Mouse (Mus musculus): Measurements from ENCODE around the gene Mcrip2. TPM values are rescaled to one million over a fixed set of nuclear protein-coding genes. Genes with fewer than 3 reads are reported as not detected.

Gene Mcrip2
- polyA plus RNA-seq, 1 experiment: 84.8 TPM

GRCm38 (mm10) chr17:25911816-25912215, 43.3 kb upstream of the Mcrip2 start:
- 66% methylated on average over 4 of the region's 4 CpGs for WGBS
- H3K27ac ChIP-seq (ENCODE audit: insufficient read depth, low read depth, low read length): no peak overlapping the region
- peaks cover 2% of the 10 kb centered on the region; the same call in 1 of the 2 replicates for H3K36me3 ChIP-seq (ENCODE audit: control insufficient read depth, insufficient read depth, low read length)
- H3K27me3 ChIP-seq (ENCODE audit: control insufficient read depth, insufficient read depth, low read length): no peaks in the 10 kb centered on the region
- no peak for TF ChIP-seq POLR2A (IDR thresholded peaks at IDR 0.05; ENCODE audit: low read depth, low read length)
- TF ChIP-seq CTCF (IDR thresholded peaks at IDR 0.05; ENCODE audit: extremely low read depth, insufficient read length, insufficient replicate concordance, low read depth, low read length): no peak
- peaks cover 29% of the 10 kb centered on the region; the same call in 1 of the 2 replicates for H3K4me1 ChIP-seq (ENCODE audit: control insufficient read depth, insufficient read depth, insufficient read length, low read length)
- no peak overlapping the region for H3K4me3 ChIP-seq (ENCODE audit: low read depth, low read length)

DNA sequence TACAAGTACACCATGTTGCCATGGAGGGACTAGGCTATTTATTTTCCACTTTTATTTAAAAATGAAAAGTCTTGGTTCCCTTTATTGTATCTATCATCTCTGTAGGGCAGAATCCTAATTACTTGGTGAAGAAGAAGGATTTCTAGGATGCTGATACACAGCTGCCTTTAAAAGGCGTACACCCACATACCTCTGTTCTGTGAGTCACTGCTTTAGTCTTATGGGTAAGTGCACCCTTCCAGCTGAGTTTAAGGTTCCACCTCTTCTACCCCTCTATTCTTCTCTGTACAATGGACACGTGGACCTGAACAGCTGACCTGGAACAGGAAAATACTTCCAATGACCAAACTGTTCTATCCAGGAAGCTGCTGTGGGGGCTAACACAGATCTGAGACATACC, 39.1 kb upstream of the Mcrip2 start:
- H3K36me3 ChIP-seq (ENCODE audit: control insufficient read depth, insufficient read depth, low read length): peaks cover 2% of the 10 kb centered on the region; the same call in 1 of the 2 replicates
- H3K27ac ChIP-seq (ENCODE audit: insufficient read depth, low read depth, low read length): no peak overlapping the region
- no peak for TF ChIP-seq CTCF (IDR thresholded peaks at IDR 0.05; ENCODE audit: extremely low read depth, insufficient read length, insufficient replicate concordance, low read depth, low read length)
- TF ChIP-seq POLR2A (IDR thresholded peaks at IDR 0.05; ENCODE audit: low read depth, low read length): no peak
- WGBS: 82% methylated on average over 2 of the region's 2 CpGs
- H3K4me3 ChIP-seq (ENCODE audit: low read depth, low read length): no peak overlapping the region
- H3K4me1 ChIP-seq (ENCODE audit: control insufficient read depth, insufficient read depth, insufficient read length, low read length): peaks cover 10% of the 10 kb centered on the region; the same call in 1 of the 2 replicates
- no peaks in the 10 kb centered on the region for H3K27me3 ChIP-seq (ENCODE audit: control insufficient read depth, insufficient read depth, low read length)

DNA sequence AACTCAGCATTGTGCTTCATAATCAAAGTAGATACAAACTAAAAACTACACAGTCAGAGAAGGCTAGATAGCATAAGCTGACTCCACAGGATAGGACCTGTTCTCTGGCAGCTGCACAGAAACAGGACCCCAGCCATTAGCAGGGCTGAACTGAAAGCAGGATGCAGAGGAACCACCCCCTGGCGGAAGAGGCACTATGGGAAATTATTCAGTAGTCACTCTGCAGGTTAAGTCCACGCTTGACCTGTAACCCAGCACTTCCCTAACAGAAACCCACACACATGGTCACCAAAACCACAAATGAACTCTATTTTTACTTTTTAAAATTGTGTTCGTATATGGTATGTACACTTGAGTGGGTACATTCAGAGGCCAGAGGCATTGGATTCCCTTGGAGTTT, 34.5 kb upstream of the Mcrip2 start:
- TF ChIP-seq CTCF (IDR thresholded peaks at IDR 0.05; ENCODE audit: extremely low read depth, insufficient read length, insufficient replicate concordance, low read depth, low read length) (no peak), POLR2A (IDR thresholded peaks at IDR 0.05; ENCODE audit: low read depth, low read length) (no peak)
- H3K4me1 ChIP-seq (ENCODE audit: control insufficient read depth, insufficient read depth, insufficient read length, low read length): no peaks in the 10 kb centered on the region
- 81% methylated on average over 3 of the region's 3 CpGs for WGBS
- peaks cover 3% of the 10 kb centered on the region; the same call in 1 of the 2 replicates for H3K36me3 ChIP-seq (ENCODE audit: control insufficient read depth, insufficient read depth, low read length)
- no peak overlapping the region for H3K27ac ChIP-seq (ENCODE audit: insufficient read depth, low read depth, low read length)
- H3K27me3 ChIP-seq (ENCODE audit: control insufficient read depth, insufficient read depth, low read length): no peaks in the 10 kb centered on the region
- no peak overlapping the region for H3K4me3 ChIP-seq (ENCODE audit: low read depth, low read length)

DNA sequence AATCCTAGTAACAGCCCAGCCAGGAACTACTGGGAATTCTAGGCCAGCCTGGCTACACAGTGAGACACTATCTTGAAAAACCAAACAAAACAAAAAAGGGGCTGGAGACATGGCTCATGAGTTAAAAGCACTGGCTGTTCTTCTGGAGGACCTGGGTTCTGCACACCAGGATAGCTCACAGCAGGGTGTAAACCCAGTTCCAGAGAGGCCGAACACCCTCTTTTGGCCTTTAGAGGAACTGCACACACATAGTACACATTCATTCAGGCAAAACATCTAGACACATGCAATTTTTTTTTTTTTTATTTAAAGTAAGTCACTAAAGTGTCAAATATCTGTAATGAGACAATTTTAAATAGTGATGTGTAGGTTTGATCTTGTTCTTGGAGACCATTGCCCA, 31.6 kb upstream of the Mcrip2 start:
- no peaks in the 10 kb centered on the region for H3K4me1 ChIP-seq (ENCODE audit: control insufficient read depth, insufficient read depth, insufficient read length, low read length)
- TF ChIP-seq CTCF (IDR thresholded peaks at IDR 0.05; ENCODE audit: extremely low read depth, insufficient read length, insufficient replicate concordance, low read depth, low read length) (no peak), POLR2A (IDR thresholded peaks at IDR 0.05; ENCODE audit: low read depth, low read length) (no peak)
- no peak overlapping the region for H3K27ac ChIP-seq (ENCODE audit: insufficient read depth, low read depth, low read length)
- H3K4me3 ChIP-seq (ENCODE audit: low read depth, low read length): no peak overlapping the region
- peaks cover 2% of the 10 kb centered on the region; the same call in 1 of the 2 replicates for H3K36me3 ChIP-seq (ENCODE audit: control insufficient read depth, insufficient read depth, low read length)
- 98% methylated on average over 1 of the region's 1 CpGs for WGBS
- no peaks in the 10 kb centered on the region for H3K27me3 ChIP-seq (ENCODE audit: control insufficient read depth, insufficient read depth, low read length)

- Histone ChIP-seq H3K27ac (ENCODE audit: insufficient read depth, low read depth, low read length) (no peak overlapping the region), H3K4me1 (ENCODE audit: control insufficient read depth, insufficient read depth, insufficient read length, low read length) (no peaks in the 10 kb centered on the region), H3K36me3 (ENCODE audit: control insufficient read depth, insufficient read depth, low read length) (no peaks in the 10 kb centered on the region; the same call in 1 of the 2 replicates), H3K27me3 (ENCODE audit: control insufficient read depth, insufficient read depth, low read length) (no peaks in the 10 kb centered on the region), H3K4me3 (ENCODE audit: low read depth, low read length) (no peak overlapping the region)
- WGBS: 82% methylated on average over 12 of the region's 12 CpGs
- TF ChIP-seq POLR2A (IDR thresholded peaks at IDR 0.05; ENCODE audit: low read depth, low read length) (no peak), CTCF (IDR thresholded peaks at IDR 0.05; ENCODE audit: extremely low read depth, insufficient read length, insufficient replicate concordance, low read depth, low read length) (no peak)
Observed at GRCm38 (mm10) chr17:25895891-25896290, 27.3 kb upstream of the Mcrip2 start.

- no peaks in the 10 kb centered on the region for H3K36me3 ChIP-seq (ENCODE audit: control insufficient read depth, insufficient read depth, low read length)
- TF ChIP-seq POLR2A (IDR thresholded peaks at IDR 0.05; ENCODE audit: low read depth, low read length) (no peak), CTCF (IDR thresholded peaks at IDR 0.05; ENCODE audit: extremely low read depth, insufficient read length, insufficient replicate concordance, low read depth, low read length) (no peak)
- no peak overlapping the region for H3K27ac ChIP-seq (ENCODE audit: insufficient read depth, low read depth, low read length)
- no peaks in the 10 kb centered on the region for H3K27me3 ChIP-seq (ENCODE audit: control insufficient read depth, insufficient read depth, low read length)
- 53% methylated on average over 2 of the region's 2 CpGs for WGBS
- no peaks in the 10 kb centered on the region for H3K4me1 ChIP-seq (ENCODE audit: control insufficient read depth, insufficient read depth, insufficient read length, low read length)
- H3K4me3 ChIP-seq (ENCODE audit: low read depth, low read length): no peak overlapping the region
Observed at GRCm38 (mm10) chr17:25895415-25895814, 26.9 kb upstream of the Mcrip2 start.

GRCm38 (mm10) chr17:25893975-25894617, 25.5 kb upstream of the Mcrip2 start:
- H3K27me3 ChIP-seq (ENCODE audit: control insufficient read depth, insufficient read depth, low read length): no peaks in the 10 kb centered on the region
- no peak overlapping the region for H3K4me3 ChIP-seq (ENCODE audit: low read depth, low read length)
- no peaks in the 10 kb centered on the region for H3K4me1 ChIP-seq (ENCODE audit: control insufficient read depth, insufficient read depth, insufficient read length, low read length)
- peaks cover 6% of the 10 kb centered on the region for H3K36me3 ChIP-seq (ENCODE audit: control insufficient read depth, insufficient read depth, low read length)
- H3K27ac ChIP-seq (ENCODE audit: insufficient read depth, low read depth, low read length): no peak overlapping the region
- no peak for TF ChIP-seq POLR2A (IDR thresholded peaks at IDR 0.05; ENCODE audit: low read depth, low read length)
- TF ChIP-seq CTCF (IDR thresholded peaks at IDR 0.05; ENCODE audit: extremely low read depth, insufficient read length, insufficient replicate concordance, low read depth, low read length): peak; percentile 97; the same call in 1 of the 2 replicates
- WGBS: 33% methylated on average over 2 of the region's 2 CpGs

Measured in small intestine, adult 2 months (tissue).